Mouse (Mus musculus): Measurements from ENCODE around the gene Lgr6.

The Lgr6 gene

DNA sequence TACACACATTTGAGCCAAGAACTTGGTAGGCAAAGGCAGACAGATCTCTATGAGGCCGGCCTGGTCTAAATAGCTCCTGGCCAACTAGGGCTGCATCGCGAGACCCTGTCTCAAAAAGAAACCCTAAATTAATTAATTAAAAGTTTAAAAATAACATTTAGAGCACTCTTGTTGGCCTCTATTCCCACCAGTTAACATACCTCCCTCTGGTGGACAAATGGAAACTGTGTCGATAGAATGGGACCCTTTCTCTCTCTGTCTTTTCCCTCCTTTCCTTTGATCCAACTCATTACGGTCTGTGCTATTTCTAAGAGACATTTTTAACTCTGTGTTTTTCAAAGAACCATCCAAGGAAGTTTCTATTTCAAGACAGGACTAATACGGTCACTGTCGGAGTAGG is 144.4 kb downstream of the Lgr6 start:
- no peak for DNase-seq (ENCODE audit: low spot score in 2 of 2)

DNA sequence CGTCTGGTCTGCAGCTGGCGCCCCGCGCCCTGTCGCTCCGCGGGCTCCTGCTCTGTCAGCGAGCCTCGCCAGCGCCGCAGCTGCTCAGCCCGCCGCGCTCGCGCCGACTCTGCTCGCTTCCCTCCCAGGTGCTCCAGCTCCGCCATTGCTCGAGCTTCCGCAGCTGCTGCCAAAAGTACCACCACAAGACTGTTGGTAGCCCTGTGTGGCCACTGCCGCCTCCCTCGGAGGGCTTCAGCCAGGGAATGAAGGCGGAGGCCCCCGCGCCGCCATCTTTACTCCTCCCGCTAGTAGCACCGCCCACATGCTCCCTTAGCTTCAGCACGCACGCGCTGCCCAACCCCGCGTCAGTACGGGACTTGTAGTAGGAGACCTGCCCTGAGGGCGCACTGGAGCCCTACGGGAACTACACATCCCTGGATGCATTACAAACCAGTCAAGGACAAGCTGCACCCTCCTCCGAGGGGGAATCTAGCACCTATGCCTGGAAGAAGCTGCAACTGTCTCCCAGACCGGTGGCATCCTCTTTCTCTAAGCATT is 149.4 kb downstream of the Lgr6 start, which contains the start of gene Ppp1r12b:
Gene Ppp1r12b, minus strand, starts transcription at position 306 of the 540 bp plus-strand sequence.
- DNase-seq (ENCODE audit: low spot score in 2 of 2), result peak; percentile 86 to 94

DNA sequence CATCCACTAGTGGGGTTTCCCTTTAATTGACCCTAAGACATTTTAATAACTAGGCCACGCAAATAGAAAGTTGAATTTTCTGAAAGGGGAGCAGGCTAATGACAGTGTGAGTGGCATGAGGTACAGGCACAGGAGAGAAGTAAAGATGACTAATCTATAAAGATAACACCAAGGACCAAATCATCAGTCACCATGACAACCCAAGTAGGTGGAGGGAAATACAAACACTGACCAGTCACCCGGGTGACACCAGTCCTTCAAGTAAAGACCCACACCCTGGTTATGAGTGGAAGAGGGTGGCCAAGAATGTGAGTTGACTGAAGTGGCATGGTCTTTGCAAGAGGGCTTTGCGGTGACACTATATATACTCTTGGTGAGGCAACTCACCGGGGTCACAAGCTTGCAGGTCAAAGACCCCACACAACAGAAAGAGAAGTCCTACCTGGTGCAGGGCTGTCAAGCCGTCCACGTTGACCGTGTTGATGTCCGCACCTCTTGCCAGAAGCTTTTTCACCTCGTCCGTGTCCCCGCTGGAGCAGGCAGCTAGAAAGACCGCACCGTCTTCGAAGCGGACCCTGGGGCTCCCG is 149.9 kb downstream of the Lgr6 start:
- DNase-seq (ENCODE audit: low spot score in 2 of 2), result no peak

DNA sequence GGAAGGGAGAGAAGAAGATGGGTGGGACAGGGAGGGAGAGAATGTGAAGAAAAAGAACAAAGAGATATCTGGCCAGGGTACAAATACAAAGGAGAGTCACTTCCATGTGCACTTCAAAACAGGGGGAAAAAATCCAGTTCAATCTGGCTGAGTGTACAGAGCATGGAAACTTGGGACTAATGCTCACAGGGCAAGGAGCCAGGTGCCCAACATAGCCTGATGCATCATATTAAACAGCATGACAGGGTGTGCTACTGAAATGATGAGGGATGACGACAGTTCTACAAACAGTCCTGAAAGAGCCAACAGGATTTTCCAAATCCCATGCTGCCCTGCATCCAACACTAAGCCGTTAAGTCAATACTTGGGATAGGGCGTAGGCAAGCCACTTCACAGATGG is 155.1 kb downstream of the Lgr6 start:
- DNase-seq (ENCODE audit: low spot score in 2 of 2), result no peak

DNA sequence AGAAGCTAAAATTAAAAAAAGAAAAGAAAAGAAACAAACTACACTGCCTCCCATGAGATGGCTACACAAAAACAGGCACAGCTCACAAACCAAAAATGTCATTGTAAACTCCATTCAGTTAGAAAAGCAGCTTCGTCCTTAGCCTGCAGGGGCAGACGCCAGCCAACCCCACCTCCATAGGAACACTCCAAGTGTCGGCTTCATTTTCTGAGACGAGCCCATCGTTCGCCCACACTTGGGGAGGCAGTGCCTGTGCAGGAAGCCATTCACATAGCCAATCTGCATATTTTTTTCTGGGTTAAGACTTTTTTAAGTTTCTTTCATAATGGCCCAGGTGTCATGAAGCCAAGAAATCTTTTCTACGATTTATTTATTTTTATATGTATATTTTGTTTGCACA is 157.5 kb downstream of the Lgr6 start:
- no peak for DNase-seq (ENCODE audit: low spot score in 2 of 2)

DNA sequence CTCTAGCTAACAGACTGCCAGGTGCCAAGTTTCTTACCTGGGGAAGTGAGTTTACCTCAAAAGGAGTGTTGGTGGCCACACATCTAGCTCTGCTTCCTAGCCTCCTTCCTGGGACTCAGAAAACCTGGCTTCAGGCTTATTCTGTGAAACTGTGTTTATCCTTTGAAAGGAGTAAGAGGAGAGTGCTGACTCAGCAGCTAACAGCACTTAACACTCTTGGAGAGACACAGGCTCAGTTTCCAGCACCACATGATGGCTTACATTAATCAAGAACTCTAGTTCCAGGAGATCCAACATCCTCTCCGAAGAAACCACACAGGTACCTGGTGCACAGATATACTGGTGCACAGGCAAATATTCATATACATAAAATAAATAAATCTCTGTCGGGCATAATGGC is 162.2 kb downstream of the Lgr6 start:
- DNase-seq (ENCODE audit: low spot score in 2 of 2), result no peak

DNA sequence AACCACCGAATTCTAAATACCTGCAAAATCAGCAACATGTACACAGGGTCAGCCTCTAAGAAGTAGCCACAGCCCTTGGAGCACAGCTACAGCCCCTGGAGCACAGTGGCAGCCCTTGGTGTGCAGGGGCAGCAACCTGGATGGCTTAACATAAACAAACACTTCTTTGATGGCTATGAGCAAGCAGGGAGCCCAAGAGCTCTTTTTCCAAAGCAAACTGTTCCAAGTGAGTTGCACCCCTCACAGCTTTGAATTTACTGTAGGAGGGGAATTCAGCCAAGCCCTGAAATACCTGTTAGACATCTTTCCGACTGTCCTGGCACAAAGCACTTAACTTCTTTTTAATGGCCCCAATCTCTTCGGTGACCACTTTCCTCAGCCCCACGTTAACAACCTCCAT is 164.2 kb downstream of the Lgr6 start:
- DNase-seq (ENCODE audit: low spot score in 2 of 2), result no peak

DNA sequence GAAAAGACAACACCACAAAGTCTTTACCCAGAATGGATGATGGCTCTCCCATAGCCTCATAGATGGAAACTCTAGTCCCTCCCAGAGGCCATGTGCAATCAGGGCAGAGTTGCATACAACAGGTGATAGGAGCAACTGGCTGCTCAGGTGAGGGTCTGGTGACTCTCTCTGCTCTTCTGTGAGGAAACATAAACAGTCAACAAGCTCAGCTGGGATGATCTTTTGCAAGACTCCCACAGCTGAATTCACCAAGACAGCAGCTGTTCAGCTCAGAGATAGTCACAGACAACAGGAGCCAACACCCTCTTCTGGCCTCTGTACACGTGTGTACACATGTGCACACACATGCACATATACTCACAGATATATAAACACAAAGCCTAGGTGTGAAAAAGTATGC is 166.8 kb downstream of the Lgr6 start:
- DNase-seq (ENCODE audit: low spot score in 2 of 2), result no peak

DNA sequence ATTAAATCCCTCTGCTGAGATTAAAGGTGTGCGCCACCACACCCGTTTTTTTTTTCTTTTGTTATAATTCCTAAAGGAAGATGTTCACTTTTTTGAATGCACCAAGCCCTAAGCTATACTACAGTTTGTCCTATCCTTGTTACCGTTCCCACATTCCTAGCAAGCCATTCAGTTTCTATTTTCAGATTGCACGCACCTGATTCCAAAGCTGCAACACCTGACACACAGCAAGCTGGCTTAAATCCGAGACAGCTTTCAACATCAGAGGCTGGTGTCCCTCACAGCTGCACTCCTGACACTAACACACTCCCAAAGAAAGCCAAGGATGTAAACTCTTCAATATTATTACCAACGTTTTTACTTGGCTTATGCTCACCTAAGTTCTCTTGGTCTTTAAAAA is 168.7 kb downstream of the Lgr6 start:
- no peak for DNase-seq (ENCODE audit: low spot score in 2 of 2)
